Mouse (Mus musculus) layer of hippocampus, postnatal 10 days (tissue): ENCODE measurements at regions not wholly inside any gene's neighbourhood (a gene's known extent, or its start where the extent isn't known, plus 50 kb on each side); places are given as distances from the start of the nearest gene placed in this dataset.

ENCODE experiments used
- DNase-seq, 2 experiments: peaks; one replicate each; pipeline ENCODE4 v3.0.0; 2021; ENCODE audit warnings: low spot score in 2 of 2

DNA sequence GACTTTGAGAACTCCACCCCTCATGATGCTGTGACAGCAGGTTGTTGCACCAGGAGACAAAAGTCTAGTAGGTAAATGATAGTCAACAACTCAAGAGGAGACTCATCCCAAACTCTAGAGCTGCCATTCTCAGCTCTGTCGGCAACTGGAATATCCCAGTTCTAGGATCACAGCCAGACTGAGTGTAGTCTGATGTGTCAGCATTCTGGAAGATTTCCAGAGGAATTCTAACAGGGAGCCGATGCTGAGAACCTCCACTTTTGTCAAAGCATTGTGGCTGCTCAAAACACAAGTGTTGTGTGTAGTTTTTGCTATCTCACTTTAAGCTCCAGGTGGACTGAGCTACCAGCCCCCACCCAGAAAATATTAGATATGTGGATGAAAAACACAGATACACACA lies 148.5 kb upstream of the Cxcr4 start:
- DNase-seq: peak in 1 of 2 experiments; percentile 20

DNA sequence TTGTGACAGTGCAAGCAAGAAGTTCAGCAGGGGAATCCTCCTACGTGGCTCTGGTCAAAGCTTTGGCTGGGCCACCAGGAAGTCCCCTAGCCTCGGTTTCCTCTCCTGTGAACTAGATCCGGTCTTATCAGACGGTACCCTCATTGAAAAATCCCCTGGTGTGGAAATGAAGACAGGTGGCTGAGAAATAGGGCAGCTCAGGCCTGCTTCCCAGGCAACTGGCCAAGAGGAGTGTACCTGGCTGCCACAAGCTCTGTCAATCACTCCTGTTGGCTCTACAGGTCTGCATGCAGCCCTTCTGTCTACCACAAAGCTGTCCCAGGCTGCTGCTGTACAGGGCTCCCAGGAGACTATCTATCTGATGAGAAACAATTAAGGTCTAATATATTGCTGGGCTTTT lies 146.1 kb upstream of the Cxcr4 start:
- no peak for DNase-seq

DNA sequence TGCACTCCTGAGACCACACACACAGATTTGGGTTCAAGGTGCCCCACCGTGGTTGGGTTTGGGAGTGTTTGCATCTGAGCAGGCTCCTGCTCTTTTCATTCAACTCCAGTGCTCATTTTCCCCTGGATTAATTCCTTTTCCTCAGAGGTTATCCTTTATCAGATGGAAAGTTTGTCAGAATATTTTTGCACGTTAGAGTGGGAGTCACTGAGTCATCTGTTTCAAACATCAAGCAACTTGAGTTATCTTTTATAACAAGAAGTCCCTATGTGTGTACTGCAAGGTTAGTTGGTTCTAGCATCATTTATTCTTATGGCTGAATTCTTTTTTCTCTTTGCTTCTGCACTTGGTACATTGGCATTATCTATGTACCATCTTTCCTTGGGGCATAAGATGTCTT lies 142.8 kb upstream of the Cxcr4 start:
- DNase-seq: no peak

GRCm38 (mm10) chr1:128731445-128731844 lies 139.4 kb upstream of the Cxcr4 start:
- DNase-seq: peak; percentile 12 to 20

DNA sequence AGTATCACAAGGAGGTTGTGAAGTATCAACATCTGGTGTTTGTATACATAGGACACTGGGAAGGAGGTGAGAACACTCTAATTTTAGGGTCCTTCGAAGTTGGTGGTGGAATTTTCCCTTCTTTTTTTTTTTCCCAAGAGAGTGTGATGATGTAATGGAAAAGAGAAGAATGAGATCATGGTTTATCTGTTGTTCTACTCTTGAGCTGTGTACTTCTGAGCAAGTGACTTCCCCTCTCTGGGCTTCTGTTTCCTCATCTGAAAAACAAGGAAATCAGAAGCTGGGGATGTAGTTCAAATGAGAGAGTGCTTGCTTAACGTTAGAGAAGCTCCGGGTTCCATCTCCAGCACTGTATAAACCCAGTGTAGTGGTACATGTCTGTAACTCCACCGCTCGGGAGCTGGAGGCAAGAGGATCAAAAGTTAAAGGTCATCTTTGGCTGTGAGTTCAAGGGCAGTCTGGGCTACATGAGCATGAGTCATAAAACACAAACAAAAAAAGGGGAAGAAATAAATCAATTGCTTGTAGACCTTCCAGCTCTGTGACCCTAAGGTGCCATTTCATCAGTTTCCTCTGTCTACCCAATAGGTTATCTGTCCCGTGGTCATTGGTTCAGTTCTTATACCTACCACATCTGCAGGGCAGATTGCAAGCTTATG lies 132.5 kb upstream of the Cxcr4 start:
- no peak for DNase-seq

DNA sequence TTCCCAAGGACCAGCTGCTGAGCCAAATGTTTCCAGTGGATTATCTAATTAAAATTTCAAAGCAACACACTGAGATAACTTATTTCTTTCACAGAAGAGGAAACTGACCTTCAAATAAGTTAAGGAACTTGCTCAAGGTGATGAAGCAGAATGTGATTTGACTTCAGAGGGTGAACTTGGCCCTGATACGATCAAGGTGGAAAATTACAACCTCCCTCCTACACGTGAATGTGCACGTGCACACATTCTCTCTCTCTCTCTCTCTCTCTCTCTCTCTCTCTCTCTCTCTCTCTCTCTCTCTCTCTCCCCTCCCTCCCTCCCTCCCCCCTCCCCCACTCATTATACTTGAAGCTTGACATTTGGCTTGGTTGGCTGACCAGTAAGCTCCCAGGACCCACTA lies 131.8 kb upstream of the Cxcr4 start:
- DNase-seq: no peak

GRCm38 (mm10) chr1:128722061-128722471 lies 130.0 kb upstream of the Cxcr4 start:
- no peak for DNase-seq

DNA sequence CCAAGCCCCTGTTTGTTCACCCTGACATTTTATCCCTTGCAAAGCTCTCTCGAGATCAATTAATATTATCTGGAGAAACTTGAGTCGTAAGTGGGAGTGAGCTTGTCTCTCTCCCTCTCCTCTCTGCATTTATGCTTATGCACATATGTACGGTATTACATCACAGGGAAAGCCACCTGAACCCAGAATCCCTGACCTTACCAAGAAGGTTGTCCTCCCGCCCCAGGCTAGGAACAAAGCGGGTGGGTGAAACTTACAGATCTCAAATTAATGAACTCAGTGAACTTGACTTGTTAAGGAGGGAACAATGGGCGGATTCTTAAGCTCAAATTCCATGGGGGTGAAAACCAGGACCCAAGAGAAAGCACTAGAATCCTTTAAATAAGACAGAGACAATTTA lies 122.8 kb upstream of the Cxcr4 start:
- DNase-seq: no peak

DNA sequence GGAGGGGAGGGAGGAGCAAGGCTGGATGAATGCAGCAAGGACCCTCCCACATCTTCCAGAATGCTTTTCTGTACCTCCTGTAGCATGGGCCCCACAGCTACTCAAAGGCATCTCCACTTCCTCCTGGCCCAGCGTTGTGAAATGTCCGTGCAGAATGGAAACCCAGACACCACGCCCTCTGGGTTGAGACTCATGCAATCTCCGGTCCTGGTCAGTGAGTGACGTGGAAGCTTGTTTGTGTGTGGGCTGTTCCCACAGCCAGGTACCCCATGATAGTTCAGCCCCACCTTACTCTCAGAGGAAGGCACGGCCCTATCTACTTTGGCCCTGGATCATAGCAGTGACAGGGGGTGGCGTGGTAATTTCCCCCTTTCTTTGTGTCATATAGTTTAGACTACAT lies 120.8 kb upstream of the Cxcr4 start:
- DNase-seq: no peak

DNA sequence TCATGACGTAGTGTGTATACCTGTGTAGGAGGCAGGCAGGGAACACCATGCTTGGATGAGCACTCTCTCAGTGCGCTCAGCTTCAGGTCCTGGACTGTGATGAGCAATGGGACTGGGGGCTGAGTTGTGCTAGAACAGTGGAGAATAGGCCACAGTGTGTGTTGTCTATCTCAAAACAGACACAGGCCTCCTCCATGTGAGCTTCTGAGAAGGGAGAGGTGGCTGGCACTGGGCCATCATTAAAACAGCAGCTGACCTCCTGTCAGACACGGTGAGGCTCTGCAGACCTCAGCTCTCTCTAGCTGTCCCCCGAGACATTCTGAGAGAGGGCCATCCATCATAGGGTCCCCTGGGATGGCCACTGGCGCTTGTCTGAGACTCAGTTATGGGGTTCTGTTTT lies 119.0 kb upstream of the Cxcr4 start:
- no peak for DNase-seq

DNA sequence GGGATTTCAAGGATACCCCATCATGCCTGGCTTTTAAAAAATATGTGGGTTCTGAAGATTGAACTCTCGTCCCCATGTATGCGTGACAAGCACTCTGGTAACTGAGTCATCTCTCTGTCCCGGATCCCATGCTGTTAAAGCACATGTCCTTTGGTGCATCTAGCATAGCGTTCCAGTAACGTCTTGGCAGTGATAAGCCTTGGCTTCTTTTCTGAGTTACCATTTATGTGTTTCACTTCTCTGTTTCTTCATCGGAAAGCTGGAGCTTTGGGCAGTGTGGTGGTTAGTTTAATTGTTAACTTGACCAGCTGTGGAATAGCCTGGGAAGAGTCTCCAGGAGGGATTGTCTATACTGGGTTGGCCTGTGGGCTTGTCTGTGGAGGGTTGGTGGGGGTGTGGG lies 115.7 kb upstream of the Cxcr4 start:
- no peak for DNase-seq

GRCm38 (mm10) chr1:128706167-128706566 lies 114.1 kb upstream of the Cxcr4 start:
- no peak for DNase-seq

- no peak for DNase-seq
Observed at GRCm38 (mm10) chr1:128705071-128705503, 113.0 kb upstream of the Cxcr4 start.

GRCm38 (mm10) chr1:128701326-128701725 lies 109.2 kb upstream of the Cxcr4 start:
- DNase-seq: no peak

GRCm38 (mm10) chr1:128697962-128698361 lies 105.9 kb upstream of the Cxcr4 start:
- DNase-seq: no peak

- no peak for DNase-seq
Observed at GRCm38 (mm10) chr1:128695936-128696335, 103.8 kb upstream of the Cxcr4 start.

- no peak for DNase-seq
Observed at GRCm38 (mm10) chr1:128692799-128693198, 100.7 kb upstream of the Cxcr4 start.

GRCm38 (mm10) chr1:128692313-128692712 lies 100.2 kb upstream of the Cxcr4 start:
- DNase-seq: no peak

DNA sequence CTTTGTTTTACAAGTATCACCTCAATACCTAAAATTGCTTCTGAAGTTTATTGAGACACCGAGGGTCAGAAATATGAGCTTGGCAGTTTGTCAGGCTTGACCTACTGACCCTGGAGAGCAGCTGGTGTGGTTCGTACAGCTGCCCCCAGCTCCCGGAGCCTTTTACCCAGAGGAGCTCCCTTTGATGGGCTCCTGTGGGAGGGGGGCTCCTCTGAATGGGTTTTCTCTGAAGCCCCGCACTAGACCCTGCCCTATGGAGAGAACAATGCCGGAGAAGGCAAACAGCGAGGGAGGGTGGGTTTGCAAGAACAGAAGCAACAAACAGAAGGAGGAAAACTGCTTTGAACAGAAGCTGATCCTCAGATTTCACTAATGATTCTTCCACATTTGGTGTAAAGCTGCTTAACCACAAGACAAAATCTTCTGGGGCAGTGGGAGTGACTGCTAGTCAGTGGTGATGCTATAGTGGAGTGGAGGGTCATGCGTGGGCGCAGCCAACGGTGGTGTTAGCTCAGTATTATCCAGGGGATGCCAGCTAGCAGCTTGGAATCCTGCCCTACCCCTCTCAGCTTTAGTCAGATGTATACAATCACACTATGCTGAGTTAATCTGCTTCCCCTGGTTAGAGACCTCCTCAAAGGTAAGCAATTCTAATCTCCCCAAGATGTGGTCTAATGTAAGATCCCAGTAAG lies 95.3 kb upstream of the Cxcr4 start:
- DNase-seq: no peak

DNA sequence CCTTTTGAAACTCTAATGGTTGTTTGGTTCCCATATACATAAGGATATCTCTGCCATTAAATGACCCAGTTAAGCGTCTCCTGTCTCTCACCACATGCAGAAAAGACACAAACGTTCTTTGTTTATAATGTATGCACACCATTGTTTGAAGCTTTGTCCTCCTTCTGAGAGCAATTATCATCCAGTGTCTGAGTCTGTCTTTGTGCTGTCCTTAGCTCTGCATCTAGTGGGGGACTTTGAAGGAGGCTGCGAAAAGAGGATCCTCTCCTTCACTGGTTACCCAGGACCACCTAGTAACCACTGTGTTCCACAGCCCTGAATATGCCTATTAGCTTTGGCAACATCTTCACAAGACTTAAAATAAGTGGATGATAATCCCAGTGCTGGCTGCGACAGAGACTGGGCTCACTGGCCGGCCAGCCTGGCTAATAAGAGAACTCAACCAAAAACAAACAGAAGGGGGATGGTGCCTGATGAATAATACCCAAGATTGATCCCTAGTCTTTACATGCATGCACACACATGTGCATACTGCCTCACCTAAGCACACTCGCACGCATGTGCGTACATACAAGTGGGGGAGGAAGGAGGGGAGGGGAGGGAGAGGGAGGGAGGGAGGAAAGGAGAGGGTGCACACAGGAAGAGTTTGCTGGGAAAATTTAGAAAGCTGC lies 93.5 kb upstream of the Cxcr4 start:
- no peak for DNase-seq

DNA sequence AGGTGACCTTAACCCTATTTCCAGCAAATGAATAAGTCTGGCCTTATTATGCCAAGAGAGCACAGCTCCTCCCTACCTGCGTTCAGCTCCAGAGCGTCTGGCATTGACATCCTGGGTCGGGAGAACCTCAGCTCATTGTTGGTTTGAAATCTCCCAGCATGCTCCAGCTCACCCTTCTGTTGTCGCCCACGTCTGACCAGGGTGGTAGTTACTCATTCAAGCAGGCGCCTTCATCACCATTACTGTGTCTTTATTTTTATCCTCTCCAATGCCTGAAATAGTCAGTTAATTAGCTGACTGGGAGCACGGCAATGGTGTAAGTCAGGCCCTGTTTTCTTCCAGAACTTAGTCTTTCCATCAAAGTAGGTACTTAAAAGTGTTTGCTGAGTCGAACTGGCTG lies 90.8 kb upstream of the Cxcr4 start:
- no peak for DNase-seq

DNA sequence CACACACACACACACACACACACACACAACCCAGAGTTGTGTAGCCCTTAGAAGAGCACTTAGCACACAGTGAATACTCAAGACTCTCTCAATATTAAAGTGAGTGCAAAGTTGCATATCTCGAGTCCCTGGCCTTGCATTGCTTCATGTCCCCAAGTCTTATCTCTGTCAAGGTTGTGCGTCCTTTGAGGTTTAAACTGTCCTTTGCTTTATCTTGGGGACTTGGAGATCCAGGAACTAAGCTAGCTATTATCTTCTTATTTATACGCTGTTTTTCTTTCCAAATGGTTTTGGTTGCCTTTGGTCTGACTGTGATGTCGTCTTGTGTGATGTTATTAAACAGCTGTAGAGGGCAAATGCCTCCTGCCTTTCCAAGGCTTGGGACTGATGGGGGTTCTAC lies 89.2 kb upstream of the Cxcr4 start:
- DNase-seq: no peak

GRCm38 (mm10) chr1:128680538-128680937 lies 88.4 kb upstream of the Cxcr4 start:
- no peak for DNase-seq
